Mouse (Mus musculus): ENCODE results near the gene Pxdn.

The Pxdn gene

DNA sequence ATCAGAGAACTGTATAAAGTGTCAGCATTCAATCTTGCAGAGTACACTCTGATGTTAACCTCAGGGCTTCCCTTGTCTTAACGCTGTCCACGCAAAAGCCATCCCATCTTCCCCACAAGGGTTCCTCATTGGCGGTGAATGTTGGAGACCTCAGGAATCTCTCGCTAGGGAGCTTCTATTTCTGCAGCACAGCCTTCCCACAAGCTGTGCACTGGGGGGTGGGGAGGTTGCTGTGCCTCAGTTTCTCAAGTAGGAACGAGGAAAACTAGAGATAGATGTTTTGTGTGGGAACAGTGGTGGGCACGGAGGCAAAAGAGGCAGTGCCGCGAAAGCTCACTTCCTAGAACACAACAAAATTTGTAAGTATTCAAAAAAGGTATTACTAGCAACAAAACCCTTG lies at the start of gene Pxdn:
Gene Pxdn, plus strand, starts transcription at position 301 of the 400 bp plus-strand sequence.
- no peak for DNase-seq (ENCODE audit: low read depth, low spot score)

DNA sequence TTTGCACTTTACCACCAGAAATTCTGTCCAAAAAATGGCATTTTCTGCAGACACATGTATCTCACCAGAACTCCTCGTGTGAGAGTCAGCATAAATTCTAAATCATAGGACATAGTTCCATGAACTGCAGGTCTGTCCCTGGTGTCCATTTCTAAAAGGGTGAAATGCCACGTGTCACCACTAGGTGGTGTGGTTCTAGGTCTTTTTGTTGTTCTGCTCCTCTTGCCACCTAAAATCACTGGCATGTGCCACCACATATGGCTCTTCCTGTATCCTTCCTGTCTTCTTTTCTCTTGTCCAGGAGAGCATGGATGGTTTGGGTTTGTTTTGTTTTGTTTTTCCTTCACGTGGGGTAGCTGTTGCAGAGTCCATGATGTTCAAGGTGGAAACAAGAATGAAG lies 42.7 kb upstream of the Pxdn start:
- DNase-seq (ENCODE audit: low read depth, low spot score), result peak; percentile 70

DNA sequence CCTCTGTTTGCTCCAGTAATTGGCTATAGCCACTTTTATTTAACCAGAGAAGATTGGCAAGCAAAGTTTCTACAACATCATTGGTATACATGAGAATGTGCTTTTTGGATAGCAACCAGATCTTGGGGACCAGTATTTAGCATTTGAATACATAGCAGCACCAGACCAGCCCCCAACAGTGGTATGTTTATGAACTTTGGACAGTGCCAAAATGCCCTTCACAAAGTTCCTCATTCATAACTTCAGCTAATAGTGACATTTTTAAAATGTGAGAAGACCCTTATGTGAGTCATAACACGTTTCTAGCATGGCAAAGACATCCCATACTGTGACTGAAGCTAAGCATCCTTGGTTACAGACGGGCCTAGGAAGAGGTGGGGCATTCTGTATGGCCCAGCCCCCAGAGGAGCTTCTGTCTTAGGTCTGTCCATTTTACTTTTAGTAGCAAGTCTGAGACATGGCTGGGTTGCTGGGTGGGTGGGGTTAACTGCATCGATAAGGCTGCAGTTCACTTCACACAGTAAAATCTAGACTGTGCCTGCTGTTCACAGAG lies 39.8 kb upstream of the Pxdn start:
- no peak for DNase-seq (ENCODE audit: low read depth, low spot score)

DNA sequence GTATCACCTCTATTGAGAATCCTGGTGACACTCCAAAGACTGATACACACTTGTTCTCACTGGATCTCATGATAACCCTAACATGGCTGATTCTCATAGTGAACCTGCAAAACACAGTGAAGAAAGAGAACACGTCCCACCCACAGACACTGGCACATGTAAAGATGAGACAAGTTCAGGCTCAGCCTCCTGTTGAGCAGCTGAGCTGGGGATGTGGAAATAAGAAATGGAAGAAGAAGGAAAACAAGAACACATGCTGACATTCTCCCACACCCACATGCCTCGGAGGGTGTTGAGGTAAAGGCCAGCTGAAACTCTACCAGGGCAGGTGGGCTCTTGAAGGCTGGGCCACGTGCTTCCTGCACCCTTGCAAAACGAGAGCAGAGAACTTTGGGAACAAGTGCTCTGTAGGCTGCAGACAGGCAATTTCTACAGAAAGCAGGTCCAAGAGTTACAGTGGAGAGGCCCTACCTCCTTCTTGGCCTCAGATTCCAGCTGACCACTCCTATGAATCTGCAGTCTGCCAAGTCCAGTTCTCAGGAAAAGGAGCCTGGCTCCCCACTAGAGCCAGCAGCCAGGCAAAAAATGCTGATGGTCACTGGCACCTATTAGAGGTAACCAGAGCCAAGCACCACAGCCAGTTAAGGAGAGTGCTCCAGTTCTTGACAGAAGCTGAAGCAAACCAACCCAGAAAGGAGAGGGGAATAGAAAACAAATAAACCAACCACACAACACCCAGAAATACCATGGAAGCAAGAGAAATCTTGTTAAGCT lies 33.1 kb upstream of the Pxdn start:
- no peak for DNase-seq (ENCODE audit: low read depth, low spot score)

DNA sequence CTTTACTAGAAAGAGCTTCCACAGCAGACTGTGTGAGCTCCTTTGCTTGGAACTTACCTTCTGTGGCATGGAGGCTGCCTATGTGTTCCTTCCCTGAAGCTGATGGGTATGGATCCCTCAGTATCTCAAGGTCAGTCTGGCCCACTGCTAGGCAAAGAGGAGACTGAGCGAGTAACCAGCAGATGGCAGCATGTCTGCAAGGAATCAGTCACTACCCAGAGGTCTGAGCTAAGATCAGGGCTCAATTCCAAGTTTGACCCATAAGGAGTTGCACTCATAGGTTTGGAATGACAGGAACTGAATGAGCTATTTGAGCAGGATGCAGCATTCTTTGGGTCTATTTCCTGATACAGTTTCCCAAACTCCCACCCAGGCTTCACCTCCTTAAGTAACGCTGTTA lies 30.4 kb upstream of the Pxdn start:
- peak; percentile 98 for DNase-seq (ENCODE audit: low read depth, low spot score)

DNA sequence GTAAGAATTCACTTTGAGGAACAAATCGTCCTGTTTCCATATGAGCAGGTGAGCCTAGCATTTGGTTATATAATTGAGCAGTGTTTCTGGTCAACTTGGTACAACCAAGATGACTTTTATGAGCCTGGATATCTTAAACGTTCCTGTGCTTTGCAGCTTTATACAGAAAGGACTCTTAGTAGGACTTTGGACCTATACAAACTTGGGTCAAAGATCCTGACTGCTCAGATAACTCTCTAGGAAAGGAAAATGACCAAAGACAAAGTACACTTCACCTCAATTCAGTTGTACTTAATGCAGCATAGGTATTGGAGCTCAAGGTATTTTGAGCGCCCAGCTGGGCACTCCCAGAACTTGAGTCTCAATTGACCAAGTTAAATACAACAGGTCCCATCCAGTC lies 21.3 kb upstream of the Pxdn start:
- no peak for DNase-seq (ENCODE audit: low read depth, low spot score)

DNA sequence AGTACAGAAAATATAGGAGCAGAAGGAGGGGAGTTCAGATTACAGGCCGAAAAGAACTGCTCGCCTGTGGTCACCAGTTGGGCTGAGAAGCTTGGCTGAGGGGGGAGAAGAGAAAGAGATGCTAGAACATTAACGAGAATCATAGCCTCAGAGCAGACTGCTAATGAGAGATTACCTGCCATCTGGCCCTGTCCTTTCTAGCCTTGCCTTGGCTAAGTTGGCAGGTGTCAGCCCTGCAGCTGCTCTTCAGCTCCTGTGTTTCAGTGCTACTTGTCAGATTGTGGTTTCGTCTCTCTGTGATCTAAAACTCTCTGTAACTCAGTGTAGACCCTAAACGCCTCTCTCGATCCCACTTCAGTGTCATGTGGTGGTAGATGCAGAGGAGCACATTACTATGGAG lies 20.6 kb upstream of the Pxdn start:
- DNase-seq (ENCODE audit: low read depth, low spot score), result no peak

DNA sequence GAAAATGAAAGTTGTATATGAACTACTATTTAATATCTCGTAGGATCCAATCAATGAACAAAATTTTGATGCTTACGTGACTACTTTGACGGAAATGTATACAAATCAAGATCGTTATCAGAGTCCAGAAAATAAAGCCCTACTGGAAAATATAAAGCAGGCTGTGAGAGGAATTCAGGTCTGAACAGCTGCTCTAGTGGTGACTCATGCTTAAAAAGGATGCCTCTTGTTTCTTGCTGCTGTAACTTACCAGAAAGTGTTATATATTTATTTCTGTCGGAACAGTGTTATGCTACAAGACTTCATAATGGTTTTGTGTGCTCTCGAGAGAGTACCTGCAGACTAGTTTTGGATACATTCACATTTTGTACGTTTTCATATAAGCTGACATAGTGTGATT lies 17.1 kb upstream of the Pxdn start:
- DNase-seq (ENCODE audit: low read depth, low spot score), result peak; percentile 62

DNA sequence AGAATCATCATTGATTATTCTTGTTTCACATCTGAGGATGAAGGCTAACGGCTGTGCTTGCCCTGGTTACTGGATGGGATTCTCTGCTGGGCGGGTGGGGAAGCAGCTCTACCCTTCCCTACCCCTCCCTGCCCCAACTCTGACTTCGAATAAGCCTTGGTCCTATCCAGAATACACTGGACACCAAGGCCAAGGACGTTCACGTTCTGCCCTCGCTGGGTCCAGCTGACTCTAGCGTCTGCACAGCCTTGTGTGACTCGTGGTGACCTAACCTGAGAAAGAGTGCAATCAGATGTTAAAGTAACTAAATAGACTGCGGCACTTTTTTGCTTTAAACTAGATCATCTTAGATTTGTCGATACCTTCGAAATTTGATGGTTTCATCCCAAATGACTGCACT lies 15.9 kb upstream of the Pxdn start:
- no peak for DNase-seq (ENCODE audit: low read depth, low spot score)

DNA sequence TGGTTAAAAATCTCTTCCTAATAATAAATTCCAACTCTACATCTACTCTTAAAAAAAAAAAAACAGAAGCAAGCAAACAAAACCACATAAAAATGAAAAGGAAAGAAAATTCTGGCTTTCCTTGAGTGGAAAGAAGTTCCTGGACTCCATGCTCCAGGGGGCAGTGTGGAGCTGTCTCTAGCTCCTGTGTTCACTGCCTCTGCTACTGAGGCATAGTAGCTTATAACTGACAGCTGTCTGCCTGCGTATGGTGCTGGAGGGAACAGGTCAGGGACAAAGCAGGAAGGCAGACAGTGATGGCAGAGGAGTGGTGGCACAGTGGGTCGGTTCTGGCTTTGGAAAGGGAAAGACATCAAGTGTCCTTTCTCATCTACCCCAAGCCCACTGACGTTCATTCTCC lies 10.5 kb upstream of the Pxdn start:
- peak; percentile 76 for DNase-seq (ENCODE audit: low read depth, low spot score)

DNA sequence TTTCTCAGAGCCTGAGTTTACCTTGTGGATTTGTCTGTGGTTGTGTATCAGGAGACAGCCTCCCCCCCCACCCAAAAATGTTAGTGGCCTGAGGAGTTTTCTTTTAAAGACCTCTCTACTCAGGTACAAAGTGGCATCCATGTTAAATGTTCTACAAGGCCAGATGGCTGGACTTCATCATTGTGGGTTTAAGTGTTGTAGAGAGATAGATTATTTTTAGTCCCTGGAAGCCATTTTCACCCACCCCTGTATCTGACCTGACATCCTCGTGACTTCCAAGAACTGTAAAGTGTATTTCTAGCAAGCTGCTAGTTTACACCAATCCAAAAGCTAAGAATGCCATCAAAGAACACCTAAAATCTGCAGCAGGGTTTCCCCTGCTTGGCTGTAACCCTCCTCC lies 6.8 kb upstream of the Pxdn start:
- DNase-seq (ENCODE audit: low read depth, low spot score), result no peak

DNA sequence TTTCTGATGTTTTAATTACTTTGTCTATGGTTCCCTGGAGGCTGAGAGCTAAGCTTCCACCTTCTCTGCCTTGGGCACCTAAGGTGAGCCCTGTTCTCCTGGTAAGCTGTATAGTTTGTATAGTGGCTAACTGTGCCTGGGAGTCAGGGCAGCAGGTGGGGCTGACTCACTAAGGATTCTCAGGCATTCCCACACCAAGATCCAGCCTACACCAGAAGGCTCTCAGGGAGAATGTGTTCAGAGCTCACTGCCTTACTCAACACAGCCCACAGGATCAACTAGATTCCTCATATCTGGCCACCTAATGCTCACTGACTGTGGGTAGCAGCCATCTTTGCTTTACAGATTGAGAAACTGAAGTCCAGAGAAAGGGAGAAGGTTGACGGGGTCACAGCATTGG lies 4.5 kb upstream of the Pxdn start:
- peak; percentile 23 for DNase-seq (ENCODE audit: low read depth, low spot score)

DNA sequence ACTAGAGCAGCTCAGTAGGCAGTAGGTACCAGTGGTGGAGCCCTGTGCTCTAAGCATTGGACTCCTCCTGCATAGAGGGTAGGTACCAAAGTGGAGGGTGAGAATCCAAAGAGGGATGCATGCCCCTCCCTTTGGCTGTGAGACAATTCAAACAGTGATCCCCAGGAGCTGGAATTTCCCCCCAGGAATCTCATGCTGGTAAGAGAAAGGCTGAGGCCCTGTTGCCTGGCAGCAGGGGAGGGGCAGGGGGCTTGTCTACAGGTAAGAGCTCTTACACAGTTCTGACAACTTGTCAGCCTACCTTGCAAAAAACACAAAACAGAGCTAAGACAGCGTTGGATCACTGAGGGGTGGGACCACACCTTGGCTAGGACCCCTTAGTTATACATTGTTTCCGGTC lies 3.9 kb upstream of the Pxdn start:
- DNase-seq (ENCODE audit: low read depth, low spot score), result no peak

DNA sequence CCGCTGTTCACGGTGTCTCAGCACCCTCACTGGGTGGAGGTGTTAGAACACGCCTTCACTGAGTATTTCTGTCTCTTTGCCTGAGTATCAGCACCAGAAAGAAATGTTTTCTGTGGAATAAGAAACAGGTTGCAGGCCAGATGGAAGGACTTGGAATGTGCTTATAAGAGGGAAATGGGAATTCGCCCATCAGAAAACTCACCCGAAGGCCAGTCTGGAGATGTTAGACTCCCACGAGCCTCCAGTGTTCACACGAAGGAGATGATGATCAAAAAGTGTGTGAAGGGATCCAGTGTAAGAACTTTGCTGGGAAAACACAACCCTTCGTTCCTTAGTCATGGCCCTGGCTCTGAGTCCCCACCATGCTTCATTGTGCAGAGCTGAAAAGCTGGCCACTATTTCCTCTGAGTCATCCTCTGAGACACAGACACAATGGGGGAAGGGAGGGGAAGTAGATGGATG lies 3.3 kb upstream of the Pxdn start:
- peak; percentile 78 for DNase-seq (ENCODE audit: low read depth, low spot score)

DNA sequence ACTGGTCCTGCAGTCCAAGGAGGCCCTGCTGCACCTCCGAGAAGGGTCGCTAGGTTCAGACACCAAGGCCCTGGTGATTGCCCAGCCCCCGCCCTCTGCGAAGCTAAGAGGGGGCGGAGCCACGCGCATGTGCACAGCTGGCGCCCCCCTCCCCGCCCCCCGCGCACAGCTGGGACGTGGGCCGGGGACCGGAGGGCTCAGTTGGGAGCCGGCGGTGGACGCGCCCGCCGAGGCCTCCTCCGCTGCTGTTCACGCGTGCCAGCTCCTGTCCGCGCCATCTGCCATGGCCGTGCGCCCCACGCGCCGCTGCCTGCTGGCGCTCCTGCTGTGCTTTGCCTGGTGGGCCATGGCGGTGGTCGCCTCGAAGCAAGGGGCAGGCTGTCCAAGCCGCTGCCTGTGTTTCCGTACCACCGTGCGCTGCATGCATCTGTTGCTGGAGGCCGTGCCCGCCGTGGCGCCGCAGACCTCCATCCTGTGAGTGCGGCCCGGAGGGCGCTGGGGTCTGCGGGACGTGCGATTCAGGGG lies 505 bp downstream of the Pxdn start:
- DNase-seq (ENCODE audit: low read depth, low spot score), result peak; percentile 72

DNA sequence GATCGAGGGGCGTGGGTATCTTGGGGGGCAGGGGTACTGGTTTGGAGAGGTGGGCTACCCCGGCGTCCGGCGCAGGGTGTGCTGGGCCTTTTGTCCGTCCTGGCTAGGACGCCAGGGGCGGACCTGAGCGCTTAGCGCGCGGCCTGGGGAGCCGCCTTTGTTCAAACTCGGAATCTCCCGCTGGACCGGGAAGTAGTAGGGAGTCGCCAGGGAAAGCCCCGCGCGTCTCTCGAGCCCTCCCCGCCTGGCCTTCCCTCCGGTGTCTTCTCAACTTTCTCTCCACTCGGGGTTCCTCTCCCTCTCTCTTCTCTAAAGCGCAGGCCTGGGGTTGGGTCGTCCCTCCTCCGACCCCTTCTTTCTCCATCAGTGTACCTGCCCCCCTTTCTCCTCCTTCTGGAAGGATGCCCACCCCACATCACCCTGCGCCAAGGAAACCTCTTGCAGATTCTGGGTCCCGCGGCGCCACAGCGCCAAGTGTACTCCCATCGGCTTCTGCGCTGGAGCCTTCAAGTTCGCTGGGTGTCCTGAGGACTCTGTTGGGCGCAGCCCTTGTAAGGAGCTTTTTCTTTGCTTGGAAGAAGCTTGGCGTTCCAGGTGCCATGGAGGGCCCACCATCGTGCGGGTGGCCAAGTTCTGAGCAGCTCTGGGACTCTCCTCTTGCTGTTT lies 1.1 kb downstream of the Pxdn start:
- peak; percentile 78 for DNase-seq (ENCODE audit: low read depth, low spot score)

DNA sequence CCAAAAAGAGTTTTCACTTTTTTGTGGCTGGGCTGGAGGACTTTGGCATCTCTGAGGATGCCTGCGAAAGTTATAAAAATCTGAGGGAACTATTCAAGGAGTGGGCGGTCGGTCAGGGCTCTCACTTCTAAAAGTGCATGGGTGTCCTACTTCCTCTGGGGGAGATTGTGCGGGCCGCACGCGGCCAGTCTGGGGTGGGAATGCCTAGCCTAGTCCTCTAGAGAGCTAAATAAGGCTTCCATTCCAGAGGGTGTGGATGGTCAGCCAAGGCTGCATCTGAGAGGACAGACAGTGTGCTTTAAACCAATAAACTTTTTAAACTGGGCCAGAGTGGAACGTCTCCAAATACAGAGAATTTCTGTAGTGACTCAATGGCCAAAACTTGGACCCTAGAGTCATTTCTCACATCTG lies 1.9 kb downstream of the Pxdn start:
- peak; percentile 44 for DNase-seq (ENCODE audit: low read depth, low spot score)

DNA sequence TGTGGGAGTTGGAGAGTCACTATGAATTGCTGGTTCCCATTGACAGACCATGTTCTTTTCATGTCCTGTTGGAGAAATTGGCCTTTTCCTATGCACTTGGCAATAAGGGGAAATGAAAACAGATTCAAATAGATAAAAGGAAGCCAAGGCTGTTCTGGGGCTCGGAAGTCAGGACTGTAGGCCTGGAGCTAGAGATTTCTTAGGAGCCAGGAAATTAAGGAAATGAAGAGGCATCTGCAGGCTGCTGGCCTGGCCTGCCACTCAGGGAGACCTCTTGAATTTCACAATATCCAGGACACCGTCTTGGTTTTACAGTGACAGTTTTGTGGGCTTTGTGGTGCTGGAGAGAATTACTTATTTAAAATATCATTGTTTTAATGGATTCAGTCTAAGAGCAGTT lies 5.0 kb downstream of the Pxdn start:
- no peak for DNase-seq (ENCODE audit: low read depth, low spot score)

DNA sequence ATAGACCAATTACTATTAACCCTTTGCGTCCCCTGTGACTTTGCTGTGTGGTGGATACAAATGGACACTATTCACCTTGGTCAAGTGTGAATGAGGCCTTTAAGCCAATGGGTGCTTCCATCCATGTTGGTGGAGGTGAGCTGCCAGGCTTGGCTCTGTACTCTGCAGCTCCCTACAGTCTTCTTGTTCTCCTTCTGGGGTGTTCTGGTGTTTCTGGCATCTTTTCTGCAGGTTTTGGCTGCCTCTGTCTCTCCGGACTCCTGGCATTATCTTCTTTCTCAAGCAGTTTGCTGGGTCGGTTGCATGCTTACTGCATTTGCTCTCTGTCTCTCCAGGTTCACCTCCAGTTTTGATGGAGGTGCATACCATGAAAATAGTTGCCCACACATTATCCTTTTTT lies 7.2 kb downstream of the Pxdn start:
- DNase-seq (ENCODE audit: low read depth, low spot score), result no peak

DNA sequence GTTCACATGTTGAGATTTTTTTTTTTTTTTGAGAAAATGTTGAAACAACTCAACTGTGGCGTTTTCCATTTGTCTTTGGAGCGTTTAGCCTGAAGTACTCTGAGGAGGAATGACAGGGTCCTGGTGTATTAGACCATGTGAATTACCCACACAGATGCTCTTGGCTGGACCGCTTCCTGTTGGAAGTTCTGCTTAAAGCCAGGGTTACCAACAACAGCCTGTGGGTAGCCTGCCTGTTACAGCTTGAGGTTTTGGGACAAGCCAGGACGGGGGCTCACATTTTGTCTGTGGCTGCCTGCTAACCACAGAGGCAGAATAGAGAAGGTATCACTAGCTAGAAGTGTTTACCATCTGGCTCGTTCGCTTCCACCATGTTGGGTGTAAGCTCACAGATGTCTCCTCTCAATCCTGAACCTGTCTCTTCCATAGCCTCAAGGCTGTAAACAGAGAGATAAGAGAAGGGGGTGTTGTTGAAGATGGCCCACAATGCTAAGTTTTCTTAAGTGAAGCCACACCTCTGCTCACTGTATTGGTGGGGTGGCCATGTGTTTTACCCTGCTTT lies 7.9 kb downstream of the Pxdn start:
- no peak for DNase-seq (ENCODE audit: low read depth, low spot score)

DNA sequence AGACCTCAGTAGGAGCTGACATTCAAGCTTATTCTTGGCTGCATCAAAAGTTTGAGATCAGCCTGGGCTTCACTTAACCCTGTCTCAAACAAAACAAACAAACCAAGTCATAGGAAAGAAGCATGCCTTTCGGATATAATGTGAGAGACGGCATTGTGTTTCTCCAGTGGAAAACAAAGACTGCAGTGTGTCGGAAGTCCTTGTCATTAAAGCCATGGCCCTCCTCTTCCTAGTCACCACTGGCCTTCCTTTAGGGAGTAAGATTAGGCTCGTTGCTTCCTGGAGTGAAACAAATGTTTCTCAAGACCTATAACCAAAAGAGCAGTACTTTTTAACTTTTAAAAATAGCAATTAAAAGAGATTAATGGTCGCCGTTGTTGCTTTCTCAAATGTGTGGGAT lies 13.6 kb downstream of the Pxdn start:
- DNase-seq (ENCODE audit: low read depth, low spot score), result no peak

DNA sequence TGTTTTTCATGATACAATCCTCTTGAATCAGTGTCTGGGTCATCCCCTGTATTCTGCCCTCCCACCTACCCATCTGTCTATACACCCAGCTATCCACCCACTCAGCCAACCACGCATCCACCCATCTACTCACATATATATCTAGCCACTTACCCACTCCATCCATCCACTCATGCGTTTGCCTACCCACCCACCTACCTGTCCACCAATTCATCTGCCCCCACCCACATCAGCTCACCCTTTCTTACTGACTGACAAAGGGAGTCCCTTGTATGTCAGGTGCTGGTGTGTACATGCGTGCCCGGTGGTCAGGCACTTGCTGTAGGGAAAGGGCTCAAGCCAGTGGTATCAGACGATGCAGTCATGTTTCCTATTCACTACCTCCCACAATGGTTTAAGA lies 14.1 kb downstream of the Pxdn start:
- no peak for DNase-seq (ENCODE audit: low read depth, low spot score)
